Mouse (Mus musculus) urinary bladder, postnatal 36 days (tissue): ENCODE measurements around the gene Cavin4.

Experiments
- DNase-seq, 2 experiments: peaks; one replicate each; pipeline ENCODE4 v3.0.0; 2022; ENCODE audit warnings: low spot score in 2 of 2, mixed read lengths in 1 of 2

Cavin4 gene

GRCm38 (mm10) chr4:48663271-48663670 lies at the start of gene Cavin4:
TSS of gene Cavin4 (plus strand) at chr4:48663514.
- no peak for DNase-seq

GRCm38 (mm10) chr4:48615483-48615882 lies 47.8 kb upstream of the Cavin4 start:
- DNase-seq: no peak

- no peak for DNase-seq
Measured at GRCm38 (mm10) chr4:48617201-48617600, 46.1 kb upstream of the Cavin4 start.

- no peak for DNase-seq
Measured at GRCm38 (mm10) chr4:48620121-48620520, 43.2 kb upstream of the Cavin4 start.

GRCm38 (mm10) chr4:48622246-48622645 lies 41.1 kb upstream of the Cavin4 start:
- no peak for DNase-seq

GRCm38 (mm10) chr4:48622946-48623345 lies 40.4 kb upstream of the Cavin4 start:
- no peak for DNase-seq

- DNase-seq: no peak
Measured at GRCm38 (mm10) chr4:48624961-48625360, 38.4 kb upstream of the Cavin4 start.

- peak; percentile 10 to 32 for DNase-seq
Measured at GRCm38 (mm10) chr4:48625836-48626235, 37.5 kb upstream of the Cavin4 start.

GRCm38 (mm10) chr4:48629445-48629844 lies 33.9 kb upstream of the Cavin4 start:
- no peak for DNase-seq

- no peak for DNase-seq
Measured at GRCm38 (mm10) chr4:48633529-48633928, 29.8 kb upstream of the Cavin4 start.

GRCm38 (mm10) chr4:48634058-48634457 lies 29.3 kb upstream of the Cavin4 start:
- no peak for DNase-seq

- DNase-seq: no peak
Measured at GRCm38 (mm10) chr4:48636831-48637230, 26.5 kb upstream of the Cavin4 start.

- DNase-seq: no peak
Measured at GRCm38 (mm10) chr4:48638132-48638531, 25.2 kb upstream of the Cavin4 start.

- DNase-seq: no peak
Measured at GRCm38 (mm10) chr4:48639503-48639902, 23.8 kb upstream of the Cavin4 start.

- DNase-seq: no peak
Measured at GRCm38 (mm10) chr4:48643801-48644200, 19.5 kb upstream of the Cavin4 start.

- DNase-seq: no peak
Measured at GRCm38 (mm10) chr4:48646143-48646542, 17.2 kb upstream of the Cavin4 start.

- no peak for DNase-seq
Measured at GRCm38 (mm10) chr4:48650617-48651360, 12.5 kb upstream of the Cavin4 start.

- DNase-seq: no peak
Measured at GRCm38 (mm10) chr4:48654118-48654517, 9.2 kb upstream of the Cavin4 start.

- DNase-seq: no peak
Measured at GRCm38 (mm10) chr4:48656530-48656929, 6.8 kb upstream of the Cavin4 start.

GRCm38 (mm10) chr4:48660144-48660543 lies 3.2 kb upstream of the Cavin4 start:
- no peak for DNase-seq

GRCm38 (mm10) chr4:48660619-48661575 lies 2.4 kb upstream of the Cavin4 start:
- no peak for DNase-seq

- DNase-seq: no peak
Measured at GRCm38 (mm10) chr4:48664021-48664420, 707 bp downstream of the Cavin4 start.

GRCm38 (mm10) chr4:48667279-48667678 lies 4.0 kb downstream of the Cavin4 start:
- no peak for DNase-seq
